Mouse (Mus musculus) kidney, adult 2 months (tissue): ENCODE measurements around the gene Olfml2b.

ENCODE experiments used
- CTCF ChIP-seq: fragments of 200-500 bp; conservative IDR thresholded peaks from 2 replicates; pipeline ENCODE4 v1.5.1; 2011; ENCODE audit warnings: low read depth, mild to moderate bottlenecking, control low read depth, low read length, moderate library complexity, mixed read lengths; ENCODE audit not compliant: insufficient read depth, insufficient read length
- POLR2A ChIP-seq: fragments of 200-500 bp; IDR thresholded peaks from one replicate; pipeline ENCODE4 v1.6.1; 2011; ENCODE audit warnings: low read depth, low read length, control low read depth

DNA sequence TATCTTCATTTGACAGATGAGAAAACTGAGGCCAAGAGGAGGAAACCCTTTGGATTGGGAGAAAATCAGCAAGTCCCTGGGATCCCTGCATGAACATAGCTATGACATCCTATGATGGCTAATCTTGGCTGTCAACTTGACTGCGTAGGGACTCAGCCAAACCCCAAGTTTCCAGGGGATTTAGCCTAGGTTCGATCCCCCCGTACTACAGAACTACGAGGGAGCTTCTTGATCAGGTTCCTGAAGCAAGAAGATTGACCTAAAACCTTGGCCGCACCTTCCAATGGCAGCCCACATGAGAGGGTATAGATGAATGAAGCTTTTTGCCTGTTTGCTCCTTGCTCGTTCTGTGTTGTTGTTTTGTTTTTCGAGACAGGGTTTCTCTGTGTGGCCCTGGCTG, 49.8 kb upstream of the Olfml2b start:
- TF ChIP-seq CTCF (no peak), POLR2A (no peak)
